Mouse (Mus musculus) CD4-positive helper T cell, adult 2 months (primary cell): ENCODE data around the gene Ube2s.

Experiments
- DNase-seq: peaks from one replicate; pipeline ENCODE4 v3.0.0-alpha.2; 2012; ENCODE audit warnings: low read depth, missing footprints, low spot score

The Ube2s gene

DNA sequence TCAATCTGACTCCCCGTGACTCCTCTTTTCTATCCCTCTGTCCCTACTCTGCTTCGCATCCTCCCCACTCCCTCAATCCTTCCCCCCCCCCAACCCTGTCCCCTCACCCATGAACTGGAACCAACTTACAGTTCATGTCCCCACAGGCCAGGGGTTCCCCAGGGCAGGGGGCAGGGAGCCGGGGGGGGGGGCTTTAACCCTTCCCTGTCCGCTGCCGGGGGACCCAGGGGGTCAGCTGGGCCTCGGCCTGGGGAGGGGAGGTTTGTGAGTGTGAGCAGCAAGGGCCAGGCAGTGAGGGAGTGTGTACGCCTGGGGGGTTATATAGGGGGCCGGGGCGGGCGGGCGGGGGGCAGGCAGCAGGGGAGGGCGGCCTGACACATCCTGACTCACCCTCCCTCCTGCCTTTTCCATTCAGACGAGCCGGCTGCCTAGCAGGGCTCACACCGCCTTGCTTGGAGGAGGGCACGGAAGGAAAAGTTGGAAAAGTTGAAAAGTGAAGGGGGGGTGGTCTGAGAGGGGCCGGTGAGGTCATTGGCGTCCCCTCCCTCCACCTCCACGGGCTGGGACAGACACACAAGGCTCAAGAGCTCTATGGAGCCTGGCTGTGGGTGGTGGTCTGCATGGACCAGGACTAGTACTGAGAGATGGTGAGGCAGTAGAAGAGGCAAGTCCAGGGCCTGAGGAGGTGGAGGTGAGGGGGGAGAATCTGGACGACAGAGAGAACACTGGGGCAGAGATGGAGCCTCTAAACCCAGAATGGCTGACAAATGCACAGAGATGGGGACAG, 34.3 kb downstream of the Ube2s start:
- no peak for DNase-seq

DNA sequence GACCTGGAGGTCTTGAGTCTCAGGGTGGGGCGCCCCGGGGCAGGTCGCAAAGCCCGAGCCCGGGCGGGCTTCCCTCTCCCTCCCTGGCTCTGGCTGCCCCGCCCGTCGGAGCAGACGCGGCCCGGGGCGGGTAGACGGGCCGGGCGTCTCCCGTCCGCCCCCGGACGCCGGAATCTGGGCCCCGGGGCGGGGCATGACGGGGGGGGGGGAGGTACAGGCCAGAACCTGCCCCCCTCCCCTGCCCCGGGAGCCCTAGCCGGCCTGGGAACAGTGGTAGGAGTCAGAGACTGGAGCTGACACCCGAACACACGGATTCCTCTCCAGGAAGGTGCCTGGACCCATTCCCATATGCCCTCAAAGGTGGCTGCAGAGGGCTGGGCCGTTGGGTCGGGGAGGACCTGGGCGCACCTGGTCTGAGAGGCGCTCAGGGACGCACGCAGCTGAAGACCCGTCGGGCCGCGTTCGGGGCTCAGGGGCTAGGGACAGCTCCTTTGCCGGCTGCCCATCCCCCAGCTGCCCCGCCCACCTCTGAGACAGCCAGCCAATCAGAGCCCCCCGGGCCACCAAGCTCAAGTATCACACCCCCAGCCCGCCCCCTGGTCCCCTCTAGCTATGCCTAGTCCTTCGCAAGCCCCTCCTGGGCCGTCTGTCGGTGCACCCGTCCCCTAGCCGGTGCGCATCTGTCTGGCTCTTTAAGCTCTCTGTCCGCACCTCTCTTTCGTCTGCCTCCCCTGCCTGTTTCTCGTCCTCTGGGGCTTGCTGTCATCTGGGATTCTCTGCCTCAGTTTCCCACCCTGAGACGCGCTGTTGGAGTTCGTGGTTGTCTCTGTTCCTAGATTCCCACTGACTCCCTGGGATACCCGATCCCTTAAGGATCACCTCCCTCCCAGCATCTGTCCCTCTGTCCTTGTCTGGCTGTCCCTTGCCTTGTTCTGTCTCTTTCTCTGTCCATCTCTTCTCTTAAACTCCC, 35.2 kb downstream of the Ube2s start:
- DNase-seq: peak; percentile 57

DNA sequence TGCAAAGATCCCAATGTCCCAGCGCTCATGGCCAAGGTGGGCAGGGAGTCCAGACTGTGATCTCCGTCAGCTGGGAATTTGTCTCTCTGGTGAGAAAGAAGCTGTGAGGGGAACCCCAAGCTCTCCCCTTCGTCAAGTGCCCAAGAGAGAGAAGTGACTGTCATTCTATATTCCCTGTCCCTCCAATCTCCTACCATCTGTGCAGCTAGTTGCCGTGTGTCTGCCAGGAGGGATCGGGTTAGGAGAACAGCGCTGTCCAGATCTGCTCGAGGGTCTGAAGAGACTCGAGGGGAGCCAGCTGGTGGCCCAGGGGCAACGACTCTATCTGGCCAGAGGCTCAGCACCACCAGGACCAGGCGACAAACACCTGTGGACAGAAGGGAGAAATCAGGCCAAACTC, 36.3 kb downstream of the Ube2s start:
- DNase-seq: no peak

DNA sequence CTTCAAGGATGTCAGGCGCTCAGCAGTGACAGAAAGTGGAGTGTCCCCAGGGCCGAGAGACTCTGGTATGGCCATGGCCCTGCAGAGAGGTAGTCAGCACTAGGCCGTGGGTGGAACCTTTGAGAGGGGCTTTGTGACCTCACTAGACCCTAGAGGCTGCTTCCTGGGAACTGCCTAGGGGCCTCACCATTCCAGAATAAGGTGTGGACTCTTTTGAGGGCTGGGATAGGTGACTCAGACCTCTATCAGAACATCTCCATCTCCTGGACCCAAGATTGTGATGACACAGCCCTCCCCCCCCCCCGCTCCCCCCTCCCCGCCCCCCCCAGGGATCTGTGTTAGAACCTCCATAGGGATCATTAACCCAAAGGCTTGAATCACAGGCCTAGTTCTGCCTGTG, 41.2 kb downstream of the Ube2s start, which contains the start of gene Fam71e2:
Gene Fam71e2, minus strand, starts transcription at position 101 of the 400 bp plus-strand sequence.
- DNase-seq: no peak

DNA sequence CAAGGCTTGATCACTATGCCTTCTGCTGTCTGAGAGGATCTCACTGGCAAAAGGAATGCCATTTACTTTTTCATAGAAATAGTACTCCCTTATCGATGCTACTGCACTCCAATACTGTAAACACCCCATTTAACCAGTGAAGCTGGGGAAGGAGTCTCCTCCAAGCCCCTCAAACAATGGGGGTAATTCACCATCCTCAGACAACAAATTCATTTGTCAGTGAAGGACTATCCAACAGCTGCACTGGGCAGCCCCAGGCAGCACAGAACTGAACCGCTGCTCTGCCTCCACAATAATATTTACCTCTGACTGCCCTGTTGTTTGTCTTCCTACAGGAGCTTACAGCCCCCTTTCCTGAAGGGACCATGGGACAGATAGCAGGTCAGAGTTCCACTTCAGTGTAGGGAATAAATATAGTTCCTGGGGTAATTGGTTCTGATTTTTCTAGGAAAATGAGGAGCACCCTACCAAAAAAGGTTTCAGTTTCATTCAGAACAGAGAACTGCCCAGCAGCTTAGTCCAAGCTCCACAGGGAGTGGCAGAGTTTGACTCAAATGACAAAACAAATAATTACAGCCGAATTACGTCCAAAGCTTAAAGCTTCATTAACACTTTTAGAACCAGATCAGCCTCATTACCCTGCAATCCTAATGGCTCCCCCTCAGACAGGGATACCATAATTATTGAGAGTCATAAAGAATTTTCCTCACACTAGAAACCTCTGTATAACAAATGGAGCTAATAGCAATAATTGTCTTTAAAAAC, 47.3 kb downstream of the Ube2s start:
- DNase-seq: no peak

DNA sequence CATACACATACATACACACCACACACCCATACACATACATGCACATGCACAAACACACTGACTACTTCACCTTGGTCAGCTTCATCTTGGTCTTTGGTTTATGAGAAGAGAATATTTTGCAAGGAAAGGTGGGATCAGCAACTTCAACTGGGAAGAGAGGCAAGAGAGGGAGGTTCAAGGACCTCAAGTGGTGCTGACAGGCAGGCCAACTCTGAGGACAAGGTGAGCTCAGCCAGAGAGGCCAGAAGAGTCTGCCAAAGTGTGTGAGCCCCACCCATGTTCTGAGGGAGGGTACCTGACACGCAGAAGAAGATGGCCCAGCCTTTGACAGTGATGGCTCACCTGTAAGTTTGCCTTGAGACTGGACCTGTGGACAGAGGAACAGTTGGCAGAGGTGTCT, 52.7 kb downstream of the Ube2s start:
- DNase-seq: no peak

DNA sequence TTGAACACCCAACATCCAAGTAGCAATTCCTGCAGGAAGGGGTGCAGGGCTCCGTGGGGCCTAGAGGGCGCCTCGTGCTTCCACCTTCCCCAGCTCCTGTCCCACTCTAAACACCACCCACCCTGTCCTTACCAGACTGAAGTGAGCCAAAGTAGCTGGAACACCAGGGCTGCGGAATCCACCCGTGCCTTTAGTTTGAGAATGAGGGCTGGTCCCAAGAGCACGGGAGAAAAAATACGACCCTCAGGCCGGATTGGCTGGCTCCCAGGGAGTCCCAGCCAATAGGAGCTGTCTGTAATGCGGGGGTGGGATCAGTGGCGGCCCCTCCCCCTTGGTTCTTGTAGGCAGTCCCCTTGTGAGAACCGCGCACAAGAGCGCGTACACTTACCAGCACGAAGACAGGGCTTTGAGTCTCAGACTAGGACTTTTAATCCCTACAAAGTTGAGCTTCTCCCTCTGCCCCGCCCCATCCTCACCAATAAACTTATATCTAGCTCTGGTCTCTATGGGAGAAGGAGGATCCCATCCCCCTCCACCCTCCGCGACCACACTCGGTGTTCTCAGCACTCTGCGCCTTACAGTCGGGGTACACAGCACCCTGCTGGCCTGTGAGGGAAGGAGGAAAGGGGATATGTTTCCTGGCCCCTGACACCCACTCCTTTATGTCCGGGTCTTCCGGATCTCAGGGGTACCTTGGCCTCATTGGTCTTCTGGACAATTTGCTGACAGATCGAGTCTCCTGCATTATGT, 59.4 kb downstream of the Ube2s start, which contains the start of gene Cox6b2:
Gene Cox6b2, minus strand, starts transcription at position 274 of the 750 bp plus-strand sequence.
- peak; percentile 77 for DNase-seq

DNA sequence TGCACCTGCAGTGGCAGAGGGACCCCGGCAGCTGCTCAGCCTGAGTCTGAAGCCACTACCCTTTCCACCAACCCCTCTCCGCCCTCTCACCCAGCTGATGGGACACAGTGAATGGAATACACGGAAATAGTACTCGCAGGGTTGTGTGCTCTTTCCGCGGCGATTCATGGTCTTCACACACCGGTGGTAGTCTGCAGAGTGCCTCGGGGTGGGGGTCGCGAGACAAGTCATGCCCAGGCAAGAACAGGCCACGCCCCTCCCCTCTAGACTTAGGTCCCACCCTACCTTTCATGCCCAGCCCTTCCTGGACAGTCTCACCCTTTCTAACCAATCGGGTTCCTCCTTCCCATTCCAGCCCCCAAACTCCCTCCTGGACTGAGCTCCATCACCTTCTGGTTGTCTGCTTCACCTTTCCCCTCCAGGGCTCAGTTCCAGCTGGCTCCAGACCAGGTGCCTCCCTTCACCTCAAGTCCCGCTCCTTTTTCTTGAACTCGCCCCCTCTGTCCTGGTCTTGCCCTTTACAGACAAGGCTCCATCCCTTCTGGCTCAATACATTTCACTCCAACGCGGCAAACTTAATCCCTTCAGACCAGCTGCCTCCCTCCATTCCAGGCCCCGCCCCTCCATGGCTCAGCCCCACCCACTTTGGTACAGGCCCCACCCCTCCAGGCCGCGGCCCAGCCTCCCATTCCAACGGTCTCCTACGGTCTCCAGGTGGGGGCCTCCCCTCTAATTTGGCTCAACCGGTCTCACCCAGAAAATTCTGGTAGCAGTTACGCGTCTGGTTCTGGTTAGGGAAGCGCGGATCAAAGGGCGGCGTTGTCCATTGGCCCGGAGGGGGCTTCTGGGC, 60.2 kb downstream of the Ube2s start:
- DNase-seq: peak; percentile 28

DNA sequence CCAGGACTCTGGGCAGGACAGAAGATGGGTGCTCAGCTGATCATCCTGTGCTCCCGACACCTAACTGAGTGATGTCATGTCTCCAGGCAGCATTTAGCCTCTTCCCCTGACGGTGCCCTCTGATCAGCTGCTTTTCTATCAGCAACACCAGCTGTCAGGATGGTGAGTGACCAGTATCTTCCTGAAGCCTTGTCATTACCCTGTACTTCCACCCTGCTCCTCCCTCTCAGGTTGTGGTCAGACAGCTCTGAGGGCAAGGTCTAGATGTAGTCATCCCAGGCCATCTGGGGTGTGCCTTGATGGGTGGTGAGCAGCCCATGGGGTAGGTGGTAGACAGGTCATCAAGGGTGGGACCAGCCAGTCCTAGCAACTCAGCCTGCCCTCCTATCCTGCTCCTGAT, 63.2 kb downstream of the Ube2s start:
- no peak for DNase-seq

DNA sequence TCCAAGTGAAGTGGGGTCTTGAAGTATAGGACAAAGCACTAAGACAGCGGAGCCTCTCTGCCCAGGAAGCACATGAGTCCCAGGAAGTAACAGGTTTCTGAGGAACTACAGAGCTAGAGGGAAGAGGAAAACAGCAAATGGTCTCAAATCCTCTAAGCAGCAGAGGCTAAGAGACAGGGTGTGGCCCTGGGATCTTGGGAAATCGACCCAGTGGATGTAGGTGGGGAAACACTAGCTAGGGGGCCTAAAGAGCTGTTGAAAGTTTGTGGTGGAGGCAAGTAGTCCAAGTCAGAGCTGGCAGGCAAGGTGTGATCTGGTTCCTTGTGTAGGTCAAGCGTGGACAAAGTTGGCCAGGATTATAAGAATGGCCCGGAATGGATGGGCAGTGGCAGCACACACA, 64.1 kb downstream of the Ube2s start:
- DNase-seq: no peak

DNA sequence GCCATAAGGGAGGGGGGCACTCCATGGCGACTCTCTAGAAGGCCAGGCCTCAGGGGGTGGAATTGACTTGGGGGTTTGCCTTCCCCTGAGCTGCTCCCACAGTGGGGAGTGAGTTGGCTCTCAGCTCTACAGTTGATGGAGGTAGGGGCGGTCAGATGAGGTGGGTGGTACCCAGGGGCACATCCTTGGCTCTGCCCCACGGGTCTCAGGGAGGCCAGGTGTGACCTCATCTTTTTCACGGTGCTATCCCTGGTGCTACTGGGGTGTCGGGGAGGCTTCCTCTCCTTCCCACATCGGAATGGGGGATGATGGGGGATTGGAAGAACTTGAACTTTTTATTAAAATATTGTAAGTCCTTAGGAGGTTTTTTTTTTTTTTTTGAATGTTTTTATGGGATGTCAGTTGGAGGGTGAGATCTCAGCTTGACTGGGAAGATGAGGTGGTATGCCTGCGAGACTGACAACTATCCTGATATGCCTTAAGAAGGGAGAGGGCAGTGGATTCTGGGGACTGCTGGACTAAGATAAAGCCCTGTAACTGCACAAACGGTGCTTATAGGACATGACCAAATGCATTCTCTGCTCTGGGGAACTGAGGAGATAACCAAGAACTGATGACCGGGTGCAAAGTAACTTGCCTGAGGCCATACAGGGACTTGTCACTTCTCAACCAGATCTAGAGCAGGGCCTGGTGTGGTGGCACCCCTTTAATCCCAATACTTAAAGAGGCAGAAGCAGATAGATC, 65.1 kb downstream of the Ube2s start:
- DNase-seq: no peak

DNA sequence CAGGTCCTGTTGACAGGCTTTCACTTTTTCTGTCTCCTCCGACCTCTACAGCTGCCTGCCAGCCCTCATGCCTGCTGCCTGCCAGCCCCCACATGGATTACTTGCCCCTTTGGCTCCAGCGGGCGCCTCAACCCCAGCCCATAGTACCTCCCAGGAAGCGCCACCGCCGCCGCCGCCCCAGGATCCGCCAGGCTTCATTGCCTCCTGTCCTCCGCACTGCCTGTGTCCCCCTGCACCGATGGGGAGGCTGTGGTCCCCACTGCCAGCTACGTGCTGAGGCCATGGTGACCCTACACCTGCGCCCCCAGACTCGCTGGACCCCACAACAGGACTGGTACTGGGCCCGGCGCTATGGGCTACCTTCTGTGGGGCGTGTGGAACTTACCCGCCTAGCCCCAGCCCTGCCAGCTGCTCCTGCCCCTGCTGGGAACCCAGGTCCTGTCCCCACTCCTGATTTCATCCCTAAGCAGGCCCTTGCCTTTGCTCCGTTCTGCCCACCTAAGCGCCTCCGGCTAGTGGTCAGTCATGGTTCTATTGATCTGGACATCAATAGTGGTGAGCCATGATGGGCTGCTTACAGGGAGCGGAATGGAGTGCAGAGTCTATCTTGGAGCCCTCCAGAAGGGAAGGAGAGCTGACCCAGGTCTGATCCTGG, 65.9 kb downstream of the Ube2s start:
- no peak for DNase-seq

DNA sequence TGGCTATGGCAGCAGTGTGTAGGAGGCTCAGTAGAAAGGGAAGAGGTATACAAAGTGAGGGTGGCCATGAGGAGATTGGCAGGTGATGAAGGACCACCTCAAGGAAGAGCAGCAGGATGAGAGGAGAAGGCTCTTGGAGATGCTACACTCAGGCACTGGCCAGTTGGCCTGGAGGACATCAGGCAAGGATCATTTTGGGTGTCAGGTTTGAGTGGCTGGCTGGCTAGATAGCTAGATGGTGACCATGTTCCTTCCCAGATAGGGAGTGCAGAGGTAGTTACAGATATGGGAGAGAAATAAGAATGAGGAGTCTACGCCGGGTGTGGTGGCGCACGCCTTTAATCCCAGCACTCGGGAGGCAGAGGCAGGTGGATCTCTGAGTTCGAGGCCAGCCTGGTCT, 67.5 kb downstream of the Ube2s start:
- no peak for DNase-seq
